Mouse (Mus musculus): Measurements from ENCODE around the gene Ly6g6e. TPM values are rescaled to one million over a fixed set of nuclear protein-coding genes. Genes with fewer than 3 reads are reported as not detected.

The Ly6g6e gene
- polyA plus RNA-seq, 1 experiment = 1.2 TPM

GRCm38 (mm10) chr17:35080248-35080647 is 3.5 kb downstream of the Ly6g6e start:
- no peak for DNase-seq (ENCODE audit: low read depth)
- TF ChIP-seq CTCF (IDR thresholded peaks at IDR 0.05; ENCODE audit: borderline replicate concordance, extremely low read depth, insufficient read depth, insufficient read length) = no peak
- no peak for TF ChIP-seq POLR2A (IDR thresholded peaks at IDR 0.05; ENCODE audit: borderline replicate concordance, extremely low read depth, insufficient read depth, insufficient read length, poor library complexity, severe bottlenecking)

- DNase-seq (ENCODE audit: low read depth) = no peak
These were observed 4.0 kb downstream of the Ly6g6e start for GRCm38 (mm10) chr17:35080710-35081109.

GRCm38 (mm10) chr17:35082841-35083576 is 6.3 kb downstream of the Ly6g6e start:
- no peak for TF ChIP-seq POLR2A (IDR thresholded peaks at IDR 0.05; ENCODE audit: borderline replicate concordance, extremely low read depth, insufficient read depth, insufficient read length, poor library complexity, severe bottlenecking)

More at GRCm38 (mm10) chr17:35080710-35081109, 4.0 kb downstream of the Ly6g6e start:
- TF ChIP-seq CTCF (IDR thresholded peaks at IDR 0.05; ENCODE audit: borderline replicate concordance, extremely low read depth, insufficient read depth, insufficient read length) (no peak), POLR2A (IDR thresholded peaks at IDR 0.05; ENCODE audit: borderline replicate concordance, extremely low read depth, insufficient read depth, insufficient read length, poor library complexity, severe bottlenecking) (no peak)

GRCm38 (mm10) chr17:35083929-35084497 is 7.3 kb downstream of the Ly6g6e start:
- TF ChIP-seq POLR2A (IDR thresholded peaks at IDR 0.05; ENCODE audit: borderline replicate concordance, extremely low read depth, insufficient read depth, insufficient read length, poor library complexity, severe bottlenecking) (no peak), CTCF (IDR thresholded peaks at IDR 0.05; ENCODE audit: borderline replicate concordance, extremely low read depth, insufficient read depth, insufficient read length) (no peak)
- no peak for DNase-seq (ENCODE audit: low read depth)

More at GRCm38 (mm10) chr17:35082841-35083576, 6.3 kb downstream of the Ly6g6e start:
- DNase-seq (ENCODE audit: low read depth) = no peak

GRCm38 (mm10) chr17:35085208-35085865 is 8.6 kb downstream of the Ly6g6e start, which contains the start of gene Ly6g6f:
Ly6g6f (minus strand) TSS chr17:35085610.
- no peak for DNase-seq (ENCODE audit: low read depth)
- TF ChIP-seq CTCF (IDR thresholded peaks at IDR 0.05; ENCODE audit: borderline replicate concordance, extremely low read depth, insufficient read depth, insufficient read length) = no peak
- TF ChIP-seq POLR2A (IDR thresholded peaks at IDR 0.05; ENCODE audit: borderline replicate concordance, extremely low read depth, insufficient read depth, insufficient read length, poor library complexity, severe bottlenecking) = no peak

GRCm38 (mm10) chr17:35088151-35088550 is 11.4 kb downstream of the Ly6g6e start:
- DNase-seq (ENCODE audit: low read depth) = no peak
- TF ChIP-seq POLR2A (IDR thresholded peaks at IDR 0.05; ENCODE audit: borderline replicate concordance, extremely low read depth, insufficient read depth, insufficient read length, poor library complexity, severe bottlenecking) (no peak), CTCF (IDR thresholded peaks at IDR 0.05; ENCODE audit: borderline replicate concordance, extremely low read depth, insufficient read depth, insufficient read length) (no peak)

GRCm38 (mm10) chr17:35088825-35089644 is 12.3 kb downstream of the Ly6g6e start, which contains the start of gene Abhd16a:
Abhd16a (plus strand) TSS chr17:35089263.
- no peak for TF ChIP-seq CTCF (IDR thresholded peaks at IDR 0.05; ENCODE audit: borderline replicate concordance, extremely low read depth, insufficient read depth, insufficient read length)
- TF ChIP-seq POLR2A (IDR thresholded peaks at IDR 0.05; ENCODE audit: borderline replicate concordance, extremely low read depth, insufficient read depth, insufficient read length, poor library complexity, severe bottlenecking) = peak; percentile 90
- DNase-seq (ENCODE audit: low read depth) = peak; percentile 97

- TF ChIP-seq POLR2A (IDR thresholded peaks at IDR 0.05; ENCODE audit: borderline replicate concordance, extremely low read depth, insufficient read depth, insufficient read length, poor library complexity, severe bottlenecking) (no peak), CTCF (IDR thresholded peaks at IDR 0.05; ENCODE audit: borderline replicate concordance, extremely low read depth, insufficient read depth, insufficient read length) (no peak)
- DNase-seq (ENCODE audit: low read depth) = peak; percentile 78
These were observed 13.6 kb downstream of the Ly6g6e start for GRCm38 (mm10) chr17:35090166-35090932.

GRCm38 (mm10) chr17:35092403-35093198 is 15.9 kb downstream of the Ly6g6e start:
- TF ChIP-seq CTCF (IDR thresholded peaks at IDR 0.05; ENCODE audit: borderline replicate concordance, extremely low read depth, insufficient read depth, insufficient read length) = no peak
- TF ChIP-seq POLR2A (IDR thresholded peaks at IDR 0.05; ENCODE audit: borderline replicate concordance, extremely low read depth, insufficient read depth, insufficient read length, poor library complexity, severe bottlenecking) = no peak
- DNase-seq (ENCODE audit: low read depth) = no peak

Data from brain, embryonic 14.5 days (tissue).